Mouse (Mus musculus) olfactory bulb, adult 2 months (tissue): ENCODE results near the gene Utp6.

ENCODE experiments used
- CTCF ChIP-seq: fragments of 200-500 bp; IDR thresholded peaks from 2 replicates; pipeline ENCODE4 v1.5.1; 2012; ENCODE audit warnings: low read depth, mild to moderate bottlenecking, low read length, moderate library complexity; ENCODE audit not compliant: insufficient read depth
- POLR2A ChIP-seq: fragments of 200-500 bp; IDR thresholded peaks from 2 replicates; pipeline ENCODE4 v1.6.1; 2012; ENCODE audit warnings: mild to moderate bottlenecking, low read depth, low read length, moderate library complexity; ENCODE audit not compliant: insufficient read depth

- no peak for TF ChIP-seq CTCF
- TF ChIP-seq POLR2A, result no peak
Observed at GRCm38 (mm10) chr11:79987896-79988295, 25.7 kb upstream of the Utp6 start.
